ENCODE assay signal across 11 mouse cellular contexts in genomic region chr11:116463338-116463737, GRCm38 (mm10). TPM values are rescaled to one million over a fixed set of nuclear protein-coding genes. Genes with fewer than 3 reads are reported as not detected.
A peak's percentile ranks its signal among the peaks of the same experiment; 100 is the strongest.
DNase-seq lines count a peak whose midpoint lies in the region; ATAC-seq and TF ChIP-seq lines count a peak whose summit lies in the region.
"Had no signal": no experiment of that assay in that cellular context is flagged by ENCODE, and none has a peak within 500 bp of the region (broad histone marks: within the 10 kb centered on the region; RNA-seq: fewer than 3 reads in every experiment).

No protein-coding gene starts in this region.

- H3K9ac ChIP-seq in hindbrain, embryonic 12.5 days = no peak overlapping the region
- no peak overlapping the region for H3K9ac ChIP-seq in liver, embryonic 14.5 days (replicated peaks)
- no peak overlapping the region for H3K9ac ChIP-seq in liver, embryonic 11.5 days (ENCODE audit: low read depth, low read length)
- no peak overlapping the region for H3K9ac ChIP-seq in intestine, embryonic 16.5 days (ENCODE audit: low read depth, low read length)
- H3K9ac ChIP-seq: embryonic facial prominence, embryonic 13.5 days; limb, embryonic 15.5 days had no signal

- no peak for ATAC-seq in hindbrain, embryonic 12.5 days (ENCODE audit: low FRiP score)
- peak; percentile 18; the same call in 1 of the 2 replicates for ATAC-seq in liver, embryonic 14.5 days (ENCODE audit: insufficient read depth)
- no peak for ATAC-seq in liver, embryonic 11.5 days (replicated peaks; ENCODE audit: low FRiP score)
- ATAC-seq in intestine, embryonic 16.5 days = peak; percentile 52

- no peak for TF ChIP-seq EP300 in liver, embryonic 14.5 days (IDR thresholded peaks at IDR 0.05; ENCODE audit: low read depth)

- H3K36me3 ChIP-seq in hindbrain, embryonic 10.5 days = no peaks in the 10 kb centered on the region
- no peaks in the 10 kb centered on the region for H3K36me3 ChIP-seq in hindbrain, embryonic 12.5 days
- no peaks in the 10 kb centered on the region for H3K36me3 ChIP-seq in liver, embryonic 14.5 days (replicated peaks; ENCODE audit: control insufficient read depth, insufficient read depth, low read depth)
- no peaks in the 10 kb centered on the region for H3K36me3 ChIP-seq in liver, embryonic 11.5 days (ENCODE audit: control insufficient read depth, insufficient read depth, low read length)
- no peaks in the 10 kb centered on the region for H3K36me3 ChIP-seq in embryonic facial prominence, embryonic 10.5 days (replicated peaks)
- H3K36me3 ChIP-seq in intestine, embryonic 16.5 days (ENCODE audit: control insufficient read depth, insufficient read depth, low read length) = no peaks in the 10 kb centered on the region
- H3K36me3 ChIP-seq: embryonic facial prominence, embryonic 13.5 days; limb, embryonic 15.5 days had no signal

- H3K27ac ChIP-seq in hindbrain, embryonic 10.5 days = peak overlapping the region; percentile 35; the same call in 1 of the 2 replicates
- no peak overlapping the region for H3K27ac ChIP-seq in hindbrain, embryonic 12.5 days
- no peak overlapping the region for H3K27ac ChIP-seq in liver, embryonic 14.5 days
- no peak overlapping the region for H3K27ac ChIP-seq in liver, embryonic 11.5 days (ENCODE audit: low read depth, low read length)
- peak overlapping the region; percentile 63; the same call in 1 of the 2 replicates for H3K27ac ChIP-seq in embryonic facial prominence, embryonic 10.5 days (replicated peaks)
- no peak overlapping the region for H3K27ac ChIP-seq in intestine, embryonic 16.5 days (ENCODE audit: low read length)
- H3K27ac ChIP-seq: embryonic facial prominence, embryonic 13.5 days; limb, embryonic 15.5 days had no signal

- H3K27me3 ChIP-seq in hindbrain, embryonic 10.5 days (ENCODE audit: insufficient read depth, poor library complexity, severe bottlenecking) = no peaks in the 10 kb centered on the region
- no peaks in the 10 kb centered on the region for H3K27me3 ChIP-seq in hindbrain, embryonic 12.5 days
- no peaks in the 10 kb centered on the region for H3K27me3 ChIP-seq in liver, embryonic 14.5 days (ENCODE audit: control insufficient read depth, insufficient read depth, low read length)
- H3K27me3 ChIP-seq in liver, embryonic 11.5 days (replicated peaks; ENCODE audit: control insufficient read depth, insufficient read depth, low read length) = 0 out of 2 replicates have a peak, but pooled peaks cover 3% of the 10 kb centered on the region
- H3K27me3 ChIP-seq in embryonic facial prominence, embryonic 10.5 days (replicated peaks; ENCODE audit: low read depth, poor library complexity, severe bottlenecking) = no peaks in the 10 kb centered on the region
- no peaks in the 10 kb centered on the region for H3K27me3 ChIP-seq in intestine, embryonic 16.5 days (replicated peaks; ENCODE audit: control insufficient read depth, insufficient read depth, low read length)
- H3K27me3 ChIP-seq: embryonic facial prominence, embryonic 13.5 days; limb, embryonic 15.5 days had no signal

- H3K4me1 ChIP-seq in hindbrain, embryonic 10.5 days (replicated peaks) = peaks cover 15% of the 10 kb centered on the region
- peaks cover 6% of the 10 kb centered on the region; the same call in 1 of the 2 replicates for H3K4me1 ChIP-seq in hindbrain, embryonic 12.5 days
- H3K4me1 ChIP-seq in liver, embryonic 14.5 days (replicated peaks; ENCODE audit: control insufficient read depth in 2 of 2, insufficient read depth in 2 of 2, low read length in 1 of 2) = peaks cover 0 to 3% of the 10 kb centered on the region in 2 experiments; a peak in 2 of 4 replicates
- no peaks in the 10 kb centered on the region; the same call in 1 of the 2 replicates for H3K4me1 ChIP-seq in liver, embryonic 11.5 days (replicated peaks; ENCODE audit: control insufficient read depth, insufficient read depth, low read length)
- H3K4me1 ChIP-seq in embryonic facial prominence, embryonic 10.5 days = peaks cover 10% of the 10 kb centered on the region
- H3K4me1 ChIP-seq in intestine, embryonic 16.5 days (ENCODE audit: control insufficient read depth, insufficient read depth, low read length) = no peaks in the 10 kb centered on the region
- H3K4me1 ChIP-seq: embryonic facial prominence, embryonic 13.5 days; limb, embryonic 15.5 days had no signal

- H3K4me2 ChIP-seq in hindbrain, embryonic 12.5 days (replicated peaks) = no peak overlapping the region
- H3K4me2 ChIP-seq in liver, embryonic 14.5 days (ENCODE audit: low read depth) = no peak overlapping the region
- no peak overlapping the region for H3K4me2 ChIP-seq in liver, embryonic 11.5 days
- no peak overlapping the region for H3K4me2 ChIP-seq in intestine, embryonic 16.5 days (ENCODE audit: low read depth, low read length)
- H3K4me2 ChIP-seq: embryonic facial prominence, embryonic 13.5 days; limb, embryonic 15.5 days had no signal

- 61% methylated on average over 5 of the region's 5 CpGs for WGBS in hindbrain, embryonic 10.5 days
- WGBS in hindbrain, embryonic 12.5 days = 65% methylated on average over 4 of the region's 5 CpGs
- WGBS in liver, embryonic 14.5 days (ENCODE audit: insufficient replicate concordance) = 61% methylated on average over 5 of the region's 5 CpGs
- WGBS in liver, embryonic 11.5 days = 67% methylated on average over 5 of the region's 5 CpGs
- WGBS in embryonic facial prominence, embryonic 10.5 days = 65% methylated on average over 5 of the region's 5 CpGs
- WGBS in intestine, embryonic 16.5 days = 42% methylated on average over 5 of the region's 5 CpGs

- TF ChIP-seq CTCF in liver, embryonic 14.5 days (IDR thresholded peaks at IDR 0.05; ENCODE audit: low read depth) = no peak

- no peak overlapping the region for H3K4me3 ChIP-seq in hindbrain, embryonic 10.5 days
- no peak overlapping the region for H3K4me3 ChIP-seq in hindbrain, embryonic 12.5 days
- H3K4me3 ChIP-seq in liver, embryonic 14.5 days (ENCODE audit: insufficient read depth in 1 of 2, low read depth in 2 of 2, low read length in 2 of 2) = no peak overlapping the region
- no peak overlapping the region for H3K4me3 ChIP-seq in liver, embryonic 11.5 days (ENCODE audit: low read depth, low read length)
- no peak overlapping the region for H3K4me3 ChIP-seq in embryonic facial prominence, embryonic 10.5 days
- no peak overlapping the region for H3K4me3 ChIP-seq in intestine, embryonic 16.5 days (ENCODE audit: low read length)
- H3K4me3 ChIP-seq: embryonic facial prominence, embryonic 13.5 days; limb, embryonic 15.5 days had no signal

- no peaks in the 10 kb centered on the region for H3K9me3 ChIP-seq in hindbrain, embryonic 10.5 days
- no peaks in the 10 kb centered on the region for H3K9me3 ChIP-seq in hindbrain, embryonic 12.5 days (replicated peaks)
- no peaks in the 10 kb centered on the region for H3K9me3 ChIP-seq in liver, embryonic 14.5 days (ENCODE audit: control insufficient read depth, low read length)
- no peaks in the 10 kb centered on the region for H3K9me3 ChIP-seq in liver, embryonic 11.5 days (ENCODE audit: control insufficient read depth, low read length)
- no peaks in the 10 kb centered on the region for H3K9me3 ChIP-seq in embryonic facial prominence, embryonic 10.5 days
- no peaks in the 10 kb centered on the region for H3K9me3 ChIP-seq in intestine, embryonic 16.5 days (ENCODE audit: control insufficient read depth, low read length)
- H3K9me3 ChIP-seq: embryonic facial prominence, embryonic 13.5 days; limb, embryonic 15.5 days had no signal

- no peak for DNase-seq in hindbrain, embryonic 10.5 days (ENCODE audit: low spot score)
- DNase-seq in liver, embryonic 14.5 days (ENCODE audit: low read depth in 3 of 3, low spot score in 3 of 3) = no peak
- no peak for DNase-seq in liver, embryonic 11.5 days (ENCODE audit: low spot score)
- DNase-seq in embryonic facial prominence, embryonic 10.5 days (ENCODE audit: low spot score) = no peak
- no peak for DNase-seq in cerebellum, adult 11-12 months

RNA-seq across cellular contexts. Expression of gene Qrich2, which starts 2.7 kb away (rescaled TPM):
- polyA plus RNA-seq in hindbrain, embryonic 10.5 days (2016; fragmentation: Nextera tagmentation; extraction: Ambion mirVana) = 0.16 and 0.20 TPM in 2 replicates
- 0.18 and 0.39 TPM in 2 replicates for polyA plus RNA-seq in hindbrain, embryonic 12.5 days (2016; fragmentation: Nextera tagmentation; extraction: Ambion mirVana)
- 0.01 and 0.02 TPM in 2 replicates for polyA plus RNA-seq in liver, embryonic 14.5 days (2012; rRNA removed)
- 0.08 TPM in 1 of 2 replicates, not detected in the other for polyA plus RNA-seq in liver, embryonic 14.5 days (2014; fragmentation: Nextera tagmentation; extraction: Ambion mirVana)
- 0.16 TPM in 1 of 2 replicates, not detected in the other for polyA plus RNA-seq in liver, embryonic 11.5 days (2014; fragmentation: Nextera tagmentation; extraction: Ambion mirVana)
- 0.23 and 0.44 TPM in 2 replicates for polyA plus RNA-seq in embryonic facial prominence, embryonic 10.5 days (2016; fragmentation: Nextera tagmentation; extraction: Ambion mirVana)
- 0.39 TPM in 2 replicates for polyA plus RNA-seq in intestine, embryonic 16.5 days (2015; fragmentation: Nextera tagmentation; extraction: Ambion mirVana)
- polyA plus RNA-seq: heart, postnatal 0 days; neural tube, embryonic 14.5 days had no signal

RNA-seq across cellular contexts. Expression of gene Ubald2, which starts 29.4 kb away (rescaled TPM):
- 45.8 and 84.5 TPM in 2 replicates for polyA plus RNA-seq in hindbrain, embryonic 10.5 days (2016; fragmentation: Nextera tagmentation; extraction: Ambion mirVana)
- polyA plus RNA-seq in hindbrain, embryonic 12.5 days (2016; fragmentation: Nextera tagmentation; extraction: Ambion mirVana) = 46.6 and 50.6 TPM in 2 replicates
- polyA plus RNA-seq in liver, embryonic 14.5 days (2012; rRNA removed) = 58.9 and 70.9 TPM in 2 replicates
- 50.3 and 55.4 TPM in 2 replicates for polyA plus RNA-seq in liver, embryonic 14.5 days (2014; fragmentation: Nextera tagmentation; extraction: Ambion mirVana)
- polyA plus RNA-seq in liver, embryonic 11.5 days (2014; fragmentation: Nextera tagmentation; extraction: Ambion mirVana) = 78.6 and 80.2 TPM in 2 replicates
- polyA plus RNA-seq in embryonic facial prominence, embryonic 10.5 days (2016; fragmentation: Nextera tagmentation; extraction: Ambion mirVana) = 43.7 and 46.4 TPM in 2 replicates
- polyA plus RNA-seq in intestine, embryonic 16.5 days (2015; fragmentation: Nextera tagmentation; extraction: Ambion mirVana) = 47.2 and 55.0 TPM in 2 replicates

RNA-seq across cellular contexts. Expression of gene Prpsap1, which starts 30.7 kb away (rescaled TPM):
- polyA plus RNA-seq in hindbrain, embryonic 10.5 days (2016; fragmentation: Nextera tagmentation; extraction: Ambion mirVana) = 210 and 236 TPM in 2 replicates
- polyA plus RNA-seq in hindbrain, embryonic 12.5 days (2016; fragmentation: Nextera tagmentation; extraction: Ambion mirVana) = 164 and 179 TPM in 2 replicates
- 19.2 and 22.2 TPM in 2 replicates for polyA plus RNA-seq in liver, embryonic 14.5 days (2012; rRNA removed)
- 38.4 and 40.4 TPM in 2 replicates for polyA plus RNA-seq in liver, embryonic 14.5 days (2014; fragmentation: Nextera tagmentation; extraction: Ambion mirVana)
- 133 and 135 TPM in 2 replicates for polyA plus RNA-seq in liver, embryonic 11.5 days (2014; fragmentation: Nextera tagmentation; extraction: Ambion mirVana)
- 233 and 242 TPM in 2 replicates for polyA plus RNA-seq in embryonic facial prominence, embryonic 10.5 days (2016; fragmentation: Nextera tagmentation; extraction: Ambion mirVana)
- polyA plus RNA-seq in intestine, embryonic 16.5 days (2015; fragmentation: Nextera tagmentation; extraction: Ambion mirVana) = 260 and 274 TPM in 2 replicates

RNA-seq across cellular contexts. Expression of gene Rnf157, which starts 50.5 kb away (rescaled TPM):
- polyA plus RNA-seq in hindbrain, embryonic 10.5 days (2016; fragmentation: Nextera tagmentation; extraction: Ambion mirVana) = 9.5 and 16.9 TPM in 2 replicates
- polyA plus RNA-seq in hindbrain, embryonic 12.5 days (2016; fragmentation: Nextera tagmentation; extraction: Ambion mirVana) = 44.8 and 47.2 TPM in 2 replicates
- polyA plus RNA-seq in liver, embryonic 14.5 days (2012; rRNA removed) = 0.57 and 0.75 TPM in 2 replicates
- 0.66 and 1.2 TPM in 2 replicates for polyA plus RNA-seq in liver, embryonic 14.5 days (2014; fragmentation: Nextera tagmentation; extraction: Ambion mirVana)
- polyA plus RNA-seq in liver, embryonic 11.5 days (2014; fragmentation: Nextera tagmentation; extraction: Ambion mirVana) = 5.0 and 6.8 TPM in 2 replicates
- polyA plus RNA-seq in embryonic facial prominence, embryonic 10.5 days (2016; fragmentation: Nextera tagmentation; extraction: Ambion mirVana) = 12.7 and 15.7 TPM in 2 replicates
- polyA plus RNA-seq in intestine, embryonic 16.5 days (2015; fragmentation: Nextera tagmentation; extraction: Ambion mirVana) = 4.4 and 5.2 TPM in 2 replicates

Comparison
In these comparisons a context has a peak if more than half of its experiments do, and no peak if none do; other contexts are left out.
1. H3K27ac ChIP-seq: peak in hindbrain, embryonic 10.5 days (single experiment) and embryonic facial prominence, embryonic 10.5 days (single experiment); none in hindbrain, embryonic 12.5 days (single experiment), liver, embryonic 14.5 days (single experiment), liver, embryonic 11.5 days (single experiment) and intestine, embryonic 16.5 days (single experiment).
2. ATAC-seq: peak in liver, embryonic 14.5 days (single experiment) and intestine, embryonic 16.5 days (single experiment); none in hindbrain, embryonic 12.5 days (single experiment) and liver, embryonic 11.5 days (single experiment).